Mouse (Mus musculus) layer of hippocampus, postnatal 14 days (tissue): ENCODE data around the gene Spata2l. TPM values are rescaled to one million over a fixed set of nuclear protein-coding genes. Genes with fewer than 3 reads are reported as not detected.
"Not testable (repeated sequence)": the region's sequence is repeated elsewhere in the genome, so short reads cannot be mapped to it uniquely, and the experiment has no call there.

Experiments used
- DNase-seq, 2 experiments: peaks; one replicate each; pipeline ENCODE4 v3.0.0; 2021 to 2022; ENCODE audit warnings: low spot score in 2 of 2, mixed read lengths in 1 of 2
- total RNA-seq, 2 experiments: library from RNA; stranded (reverse); gene quantifications; 2 replicates each; pipeline ENCODE4 v1.2.3; 2021

The Spata2l gene
- total RNA-seq, 2 experiments from 2014 or later, result 106 to 111 TPM

DNA sequence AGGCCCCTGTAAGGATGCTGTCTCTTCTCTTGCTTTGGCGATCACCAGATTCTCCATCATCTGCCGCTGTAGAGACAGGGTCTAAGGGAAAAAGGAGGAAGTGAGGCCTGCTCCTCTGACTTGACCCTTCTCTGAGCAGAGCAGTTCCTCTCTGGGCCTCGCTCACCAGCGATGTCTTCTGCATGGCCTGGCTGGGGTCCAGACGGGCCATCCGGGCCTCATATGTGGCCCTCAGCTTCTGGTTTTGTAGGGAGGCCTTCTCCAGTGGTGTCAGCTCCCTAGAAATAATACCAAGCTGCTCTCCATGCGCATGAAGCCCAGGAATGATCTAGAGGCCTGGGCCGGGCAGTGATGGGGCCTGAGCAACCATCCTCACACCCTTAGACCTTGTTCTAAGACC, 12.6 kb upstream of the Spata2l start:
- DNase-seq, result no peak

DNA sequence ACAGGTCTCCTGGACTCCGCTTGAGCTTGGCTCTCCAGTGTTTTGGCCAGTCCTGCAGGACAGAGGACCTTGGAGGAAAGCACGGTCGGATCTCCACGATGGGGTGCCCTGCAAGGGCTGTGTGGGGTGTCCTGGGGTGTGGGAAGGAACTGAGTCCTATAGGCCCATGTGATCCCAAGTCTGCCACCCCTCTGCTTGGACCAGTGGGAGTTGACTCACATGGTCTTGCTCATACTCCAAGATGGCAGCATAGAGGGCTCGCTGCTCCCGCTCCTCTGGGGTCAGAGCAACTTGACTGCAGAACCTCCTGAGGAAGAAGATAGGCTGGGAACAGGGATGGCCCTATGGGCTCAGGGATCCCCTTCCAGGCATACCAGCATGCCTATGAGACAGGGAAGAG, 11.7 kb upstream of the Spata2l start:
- no peak for DNase-seq

- no peak for DNase-seq
Observed at GRCm38 (mm10) chr8:123245543-123245942, 9.5 kb upstream of the Spata2l start.

- no peak for DNase-seq
Observed at GRCm38 (mm10) chr8:123244382-123244781, 8.3 kb upstream of the Spata2l start.

GRCm38 (mm10) chr8:123243053-123243452, 7.0 kb upstream of the Spata2l start:
- no peak for DNase-seq

- DNase-seq, result no peak
Observed at GRCm38 (mm10) chr8:123242107-123242923, 6.3 kb upstream of the Spata2l start.

- DNase-seq, result no peak
Observed at GRCm38 (mm10) chr8:123239398-123239797, 3.4 kb upstream of the Spata2l start.

DNA sequence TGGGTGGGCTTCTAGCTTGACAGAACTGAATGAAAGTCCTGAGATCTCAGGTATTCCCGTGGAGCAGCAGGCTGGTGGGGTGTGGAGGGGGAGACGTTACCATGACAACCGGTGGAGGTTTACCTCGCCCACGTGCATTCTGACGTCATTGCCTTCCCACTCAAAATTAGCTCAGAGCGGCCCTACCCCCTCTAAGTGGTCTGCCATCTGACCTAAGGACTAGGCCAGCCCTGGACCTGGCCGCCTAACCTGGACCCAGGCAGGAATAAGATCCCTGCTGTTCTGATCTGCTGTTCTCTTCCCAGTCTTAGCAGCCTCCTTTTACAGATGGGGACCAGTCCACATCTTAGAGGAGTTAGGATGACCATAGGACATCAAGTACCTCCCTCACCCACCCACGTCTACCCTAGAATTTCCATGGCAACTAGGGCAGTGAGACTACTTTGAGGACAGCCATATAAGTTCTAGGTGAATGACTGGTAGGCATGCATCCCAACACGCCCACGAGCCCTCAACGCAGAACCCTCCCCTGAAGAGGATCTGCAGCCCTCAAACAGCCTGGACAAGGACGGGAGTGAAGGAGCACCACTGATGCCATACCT, 1.0 kb downstream of the Spata2l start:
- peak; percentile 71 to 84 for DNase-seq

DNA sequence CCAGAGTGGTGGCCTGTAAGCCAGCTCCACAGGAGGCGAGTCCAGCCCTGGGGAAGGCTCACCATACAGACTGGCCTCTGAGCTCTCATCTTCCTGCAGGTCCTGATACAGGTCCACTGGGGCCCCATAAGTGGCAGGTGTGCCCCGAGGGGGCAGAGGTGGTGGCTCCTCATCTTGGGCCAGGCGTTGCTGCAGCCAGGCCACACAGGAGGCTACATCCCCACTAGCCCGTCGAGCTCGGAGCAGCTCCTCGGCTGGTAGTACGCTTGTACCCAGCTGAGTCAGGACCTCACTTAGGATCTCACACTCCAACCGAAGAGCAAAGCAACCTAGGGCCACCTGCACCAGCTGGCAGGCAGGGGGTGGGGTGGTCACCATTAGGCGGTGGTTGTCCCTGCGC, 2.3 kb downstream of the Spata2l start:
- no peak for DNase-seq

GRCm38 (mm10) chr8:123233300-123233699, 2.7 kb downstream of the Spata2l start:
- DNase-seq, result peak in 1 of 2 experiments; percentile 35

DNA sequence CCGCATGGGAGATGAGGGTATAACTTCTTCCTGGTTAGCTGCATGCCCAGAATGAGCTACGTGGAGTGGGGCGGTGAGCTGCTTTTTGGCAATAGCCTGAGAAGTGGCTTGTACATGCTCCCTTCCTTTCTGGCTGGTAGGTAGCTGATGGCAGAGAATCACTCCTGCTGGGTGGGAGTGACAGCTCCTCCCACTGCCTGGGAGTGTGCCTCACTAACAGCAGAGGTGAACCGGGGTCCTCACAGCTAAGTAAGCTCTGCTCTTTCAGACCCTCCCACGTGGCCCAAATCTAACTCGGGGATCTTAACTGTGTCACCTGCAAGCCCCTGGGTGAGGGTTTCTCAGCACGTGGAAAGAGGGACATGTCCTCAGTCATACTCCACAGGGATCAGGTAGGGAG, 3.5 kb downstream of the Spata2l start:
- DNase-seq, result peak in 1 of 2 experiments; percentile 24

DNA sequence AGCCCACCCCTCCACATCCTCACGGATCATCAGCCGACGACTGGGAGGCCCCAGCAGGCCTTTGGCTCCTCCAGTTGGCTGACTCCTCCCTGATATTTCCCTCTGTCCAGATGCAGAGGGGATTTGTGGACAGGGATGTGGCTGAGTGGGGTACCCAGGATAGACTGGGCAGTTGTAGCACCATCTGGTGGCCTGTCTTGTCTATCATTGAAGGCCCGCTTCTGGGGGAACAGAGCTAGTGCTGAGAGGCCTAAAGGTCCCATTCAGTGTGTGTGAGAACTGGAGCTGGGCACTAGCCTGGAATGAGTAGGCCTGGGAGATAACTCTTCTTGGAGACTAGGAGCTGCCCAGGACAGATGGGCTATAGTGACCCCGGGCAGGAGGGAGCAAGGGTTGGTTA, 4.3 kb downstream of the Spata2l start:
- peak in 1 of 2 experiments; percentile 29 for DNase-seq

DNA sequence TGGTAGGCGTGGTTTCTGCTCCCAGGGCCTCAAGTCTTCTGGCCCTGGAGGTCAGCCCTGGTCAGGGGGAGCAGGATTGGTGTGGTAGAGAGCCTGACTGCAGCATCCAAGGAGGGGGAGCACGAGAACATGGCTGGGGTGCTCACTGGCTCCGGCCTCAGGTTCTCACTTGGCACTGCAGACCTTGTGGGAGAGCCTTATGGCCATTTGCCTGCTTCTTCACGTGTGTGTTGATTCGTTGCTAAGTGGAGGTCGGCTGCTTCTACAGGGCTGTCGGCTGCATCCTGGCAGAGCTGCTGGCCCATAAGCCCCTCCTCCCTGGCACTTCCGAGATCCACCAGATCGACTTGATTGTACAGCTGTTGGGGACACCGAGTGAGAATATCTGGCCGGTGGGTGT, 5.7 kb downstream of the Spata2l start:
- DNase-seq, result not testable (repeated sequence)

GRCm38 (mm10) chr8:123228416-123228815, 7.6 kb downstream of the Spata2l start:
- DNase-seq, result no peak

GRCm38 (mm10) chr8:123224278-123225266, 11.5 kb downstream of the Spata2l start, which contains the start of gene Cdk10:
Gene Cdk10 (plus strand): TSS chr8:123224842.
- DNase-seq, result peak; percentile 88 to 95

- DNase-seq, result no peak
Observed at GRCm38 (mm10) chr8:123220917-123221316, 15.1 kb downstream of the Spata2l start.

DNA sequence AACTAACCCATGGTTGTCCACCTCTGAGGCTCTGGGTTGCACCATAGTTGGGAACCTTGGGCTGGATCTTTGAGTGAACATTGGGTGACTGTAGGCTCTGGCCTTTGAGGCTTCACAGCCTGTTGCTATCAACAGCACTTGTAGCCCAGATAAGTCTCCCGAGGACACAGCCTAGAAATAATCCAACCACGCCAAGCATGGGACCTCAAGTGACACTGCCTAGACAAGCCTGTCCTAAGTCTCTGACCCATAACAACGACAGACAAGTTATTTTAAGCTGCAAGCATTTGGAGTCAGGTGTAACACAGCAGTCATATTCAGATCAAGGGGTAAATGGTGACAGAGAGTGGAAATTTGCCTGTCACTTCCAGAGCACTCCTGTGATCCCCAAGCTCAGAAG, 20.6 kb downstream of the Spata2l start:
- DNase-seq, result no peak

DNA sequence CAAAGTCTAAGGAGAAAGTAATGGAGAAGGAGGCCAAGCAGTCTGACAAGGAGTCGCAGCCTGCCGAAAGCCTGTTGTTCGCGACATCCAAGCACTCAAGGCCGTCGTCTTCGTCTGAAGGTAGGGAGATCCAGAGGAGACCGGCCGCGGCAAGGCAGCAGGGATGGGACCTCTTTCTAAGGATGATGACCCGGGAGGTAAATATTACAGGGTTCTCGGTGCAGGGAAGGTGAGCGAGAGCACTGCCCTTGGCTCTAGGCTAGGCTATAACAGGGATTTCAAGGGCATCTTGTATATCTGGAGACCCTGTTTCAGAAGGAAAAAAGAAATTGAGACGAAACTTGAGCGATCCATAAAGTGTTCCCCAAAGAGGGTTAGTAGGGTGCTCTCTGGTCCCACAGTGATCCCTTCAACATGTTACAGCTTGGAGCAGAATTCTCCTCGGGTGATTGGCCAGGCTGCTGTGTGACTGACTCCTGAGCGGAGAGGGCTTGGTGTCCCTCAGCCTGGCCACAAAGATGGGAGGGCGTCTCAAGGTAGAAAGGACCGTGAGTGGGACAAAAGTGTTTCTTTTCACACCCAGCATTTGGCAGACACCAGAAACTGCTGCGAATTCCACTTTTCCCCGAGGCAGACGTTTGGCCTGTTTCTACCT, 22.8 kb downstream of the Spata2l start:
- no peak for DNase-seq

DNA sequence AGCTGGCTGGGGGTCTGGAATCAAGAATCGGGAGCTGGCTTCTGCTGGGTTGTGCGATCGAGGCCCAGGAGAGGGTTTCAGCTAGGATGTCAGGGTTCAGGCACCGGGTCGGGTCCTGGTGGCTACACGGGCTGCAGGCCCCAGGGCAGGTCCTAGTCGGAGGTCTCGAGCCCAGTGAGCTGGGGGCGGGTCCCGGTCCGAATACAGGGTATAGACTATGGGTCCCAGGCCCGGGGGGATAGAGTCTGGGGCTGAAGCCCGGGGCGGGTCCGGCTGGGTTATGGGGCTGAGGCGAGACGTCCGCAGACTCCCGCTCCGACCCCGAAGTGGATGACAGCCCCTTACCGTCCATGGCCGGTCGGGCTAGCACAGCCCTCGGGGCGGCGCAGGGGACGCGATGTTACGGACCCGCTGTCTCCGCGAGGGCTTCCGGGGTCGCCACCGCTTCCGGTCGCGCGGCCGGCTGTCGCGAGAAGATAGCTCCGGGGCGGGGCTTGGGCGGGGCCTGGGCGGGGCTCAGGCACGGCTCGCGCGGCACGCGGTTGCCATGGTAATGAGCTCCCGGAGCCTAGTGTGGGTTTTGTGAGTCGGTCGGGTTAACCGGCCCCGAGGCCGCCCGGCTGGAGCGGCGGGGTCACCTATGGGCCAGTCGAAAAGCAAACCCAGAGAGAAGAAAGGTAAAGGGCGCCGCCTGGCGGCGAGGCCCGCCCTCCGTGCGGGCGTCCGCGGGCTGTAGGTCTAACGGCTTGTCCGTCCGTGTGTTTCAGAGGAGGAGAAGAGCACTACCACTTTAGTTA, 23.5 kb downstream of the Spata2l start, which contains the start of the genes Chmp1a and Spata33:
Chmp1a (minus strand) TSS at position 443 of the 797 bp plus-strand sequence.
Spata33 (plus strand) TSS at position 512 of the 797 bp plus-strand sequence.
- DNase-seq, result peak; percentile 87 to 88

- no peak for DNase-seq
Observed at GRCm38 (mm10) chr8:123211876-123212275, 24.2 kb downstream of the Spata2l start.
